Mouse (Mus musculus): ENCODE measurements around the gene Pecam1. TPM values are rescaled to one million over a fixed set of nuclear protein-coding genes. Genes with fewer than 3 reads are reported as not detected.
"Not testable (repeated sequence)": the region's sequence is repeated elsewhere in the genome, so short reads cannot be mapped to it uniquely, and the experiment has no call there.

Gene Pecam1
- total RNA-seq, 2 experiments from 2014 or later: 16.9 to 18.8 TPM

GRCm38 (mm10) chr11:106658051-106658880, 92.2 kb downstream of the Pecam1 start:
- intact Hi-C loops (cut with DNase I): loop anchor here (2.0 kb wide), 1 partner anchor 17 kb away; no protein-coding TSS in a partner anchor
- DNase-seq (ENCODE audit: low spot score in 2 of 2): peak; percentile 67 to 68

GRCm38 (mm10) chr11:106656896-106657498, 93.4 kb downstream of the Pecam1 start:
- DNase-seq (ENCODE audit: low spot score in 2 of 2); intact Hi-C loops (cut with DNase I): not testable (repeated sequence)

GRCm38 (mm10) chr11:106648347-106648746, 102.1 kb downstream of the Pecam1 start:
- DNase-seq (ENCODE audit: low spot score in 2 of 2): peak; percentile 55 to 57
- intact Hi-C loops (cut with DNase I): loop anchor here (1.0 kb wide), 1 partner anchor 94 kb away; no protein-coding TSS in a partner anchor

- intact Hi-C loops (cut with DNase I): no loop called here
- DNase-seq (ENCODE audit: low spot score in 2 of 2): no peak
Measured at GRCm38 (mm10) chr11:106642966-106643637, 107.3 kb downstream of the Pecam1 start.

- intact Hi-C loops (cut with DNase I): no loop called here
- no peak for DNase-seq (ENCODE audit: low spot score in 2 of 2)
Measured at GRCm38 (mm10) chr11:106641580-106641979, 108.8 kb downstream of the Pecam1 start.

GRCm38 (mm10) chr11:106640059-106640458, 110.4 kb downstream of the Pecam1 start:
- intact Hi-C loops (cut with DNase I): no loop called here
- DNase-seq (ENCODE audit: low spot score in 2 of 2): no peak

GRCm38 (mm10) chr11:106639356-106639692, 111.1 kb downstream of the Pecam1 start:
- no peak for DNase-seq (ENCODE audit: low spot score in 2 of 2)
- intact Hi-C loops (cut with DNase I): no loop called here

- DNase-seq (ENCODE audit: low spot score in 2 of 2): no peak
- intact Hi-C loops (cut with DNase I): no loop called here
Measured at GRCm38 (mm10) chr11:106638551-106639355, 111.7 kb downstream of the Pecam1 start.

- DNase-seq (ENCODE audit: low spot score in 2 of 2): no peak
- intact Hi-C loops (cut with DNase I): no loop called here
Measured at GRCm38 (mm10) chr11:106637754-106638153, 112.7 kb downstream of the Pecam1 start.

GRCm38 (mm10) chr11:106635946-106636345, 114.5 kb downstream of the Pecam1 start:
- intact Hi-C loops (cut with DNase I): no loop called here
- DNase-seq (ENCODE audit: low spot score in 2 of 2): no peak

GRCm38 (mm10) chr11:106634175-106634574, 116.3 kb downstream of the Pecam1 start:
- DNase-seq (ENCODE audit: low spot score in 2 of 2); intact Hi-C loops (cut with DNase I): not testable (repeated sequence)

GRCm38 (mm10) chr11:106633456-106633855, 117.0 kb downstream of the Pecam1 start:
- no peak for DNase-seq (ENCODE audit: low spot score in 2 of 2)
- intact Hi-C loops (cut with DNase I): no loop called here

GRCm38 (mm10) chr11:106627692-106628091, 122.7 kb downstream of the Pecam1 start:
- intact Hi-C loops (cut with DNase I): loop anchor here (1.0 kb wide), 2 partner anchors 114 to 209 kb away; no protein-coding TSS in a partner anchor
- DNase-seq (ENCODE audit: low spot score in 2 of 2): peak; percentile 39 to 57

GRCm38 (mm10) chr11:106625577-106625976, 124.9 kb downstream of the Pecam1 start:
- intact Hi-C loops (cut with DNase I): no loop called here
- no peak for DNase-seq (ENCODE audit: low spot score in 2 of 2)

GRCm38 (mm10) chr11:106623629-106624028, 126.8 kb downstream of the Pecam1 start:
- no peak for DNase-seq (ENCODE audit: low spot score in 2 of 2)
- intact Hi-C loops (cut with DNase I): no loop called here

GRCm38 (mm10) chr11:106622056-106622455, 128.4 kb downstream of the Pecam1 start:
- no peak for DNase-seq (ENCODE audit: low spot score in 2 of 2)
- intact Hi-C loops (cut with DNase I): no loop called here

GRCm38 (mm10) chr11:106618768-106619167, 131.7 kb downstream of the Pecam1 start:
- DNase-seq (ENCODE audit: low spot score in 2 of 2); intact Hi-C loops (cut with DNase I): not testable (repeated sequence)

GRCm38 (mm10) chr11:106617821-106618580, 132.4 kb downstream of the Pecam1 start:
- DNase-seq (ENCODE audit: low spot score in 2 of 2): no peak
- intact Hi-C loops (cut with DNase I): no loop called here

GRCm38 (mm10) chr11:106615561-106615960, 134.9 kb downstream of the Pecam1 start:
- intact Hi-C loops (cut with DNase I): no loop called here

More at GRCm38 (mm10) chr11:106615561-106615960, 134.9 kb downstream of the Pecam1 start:
- no peak for DNase-seq (ENCODE audit: low spot score in 2 of 2)
